Mouse (Mus musculus) stomach, adult 2 months (tissue): ENCODE results near the gene Nemp2. TPM values are rescaled to one million over a fixed set of nuclear protein-coding genes. Genes with fewer than 3 reads are reported as not detected.

Experiments used
- polyA plus RNA-seq: library from polyadenylated mRNA; depleted of rRNA; stranded (reverse); fragments of >200 nt; gene quantifications from 2 replicates; pipeline ENCODE4 v1.2.3, GENCODE M21; 2012; rRNA removed

Gene Nemp2
- 1.5 and 1.9 TPM in 2 replicates for polyA plus RNA-seq

GRCm38 (mm10) chr1:52630248-52630936 lies at the start of gene Nemp2:
Gene Nemp2, plus strand, starts transcription at chr1:52630703.

Other genes with a start within 250 kb of the Nemp2 start
- 2.2 and 2.9 TPM in 2 replicates for gene Nab1, start 130.0 kb upstream of the Nemp2 start, polyA plus RNA-seq
- gene Mfsd6, start 96.8 kb downstream of the Nemp2 start, polyA plus RNA-seq = 10.6 and 10.8 TPM in 2 replicates
- 1.2 and 1.7 TPM in 2 replicates for gene Inpp1, start 187.0 kb downstream of the Nemp2 start, polyA plus RNA-seq
- 13.4 and 14.4 TPM in 2 replicates for gene Hibch, start 214.2 kb downstream of the Nemp2 start, polyA plus RNA-seq